Mouse (Mus musculus) embryonic facial prominence, embryonic 15.5 days (tissue): ENCODE measurements around the gene Nub1. TPM values are rescaled to one million over a fixed set of nuclear protein-coding genes. Genes with fewer than 3 reads are reported as not detected.
"Not testable (repeated sequence)": the region's sequence is repeated elsewhere in the genome, so short reads cannot be mapped to it uniquely, and the experiment has no call there.

Experiments
- ATAC-seq: fragments of 200-750 bp; cut with Nextera tagmentation; 2 replicates; pipeline ENCODE4 v1.8.0; 2017; ENCODE audit warnings: low read depth, moderate TSS enrichment; ENCODE audit not compliant: insufficient number of reproducible peaks, low FRiP score, low TSS enrichment
- H3K27ac ChIP-seq: fragments of 300-500 bp; sonication (generic); replicated peaks from 2 replicates; pipeline ENCODE4 v1.5.1; 2015; ENCODE audit warnings: mild to moderate bottlenecking, inconsistent platforms
- H3K27me3 ChIP-seq: fragments of 300-500 bp; sonication (generic); 2 replicates; pipeline ENCODE4 v1.6.1; 2015; ENCODE audit warnings: inconsistent platforms
- H3K36me3 ChIP-seq: fragments of 300-500 bp; sonication (generic); 2 replicates; pipeline ENCODE4 v1.6.1; 2015; ENCODE audit warnings: mild to moderate bottlenecking, inconsistent platforms
- H3K4me1 ChIP-seq: fragments of 300-500 bp; sonication (generic); 2 replicates; pipeline ENCODE4 v1.6.1; 2015; ENCODE audit warnings: inconsistent platforms
- H3K4me2 ChIP-seq: fragments of 300-500 bp; sonication (generic); replicated peaks from 2 replicates; pipeline ENCODE4 v1.6.1; 2015; ENCODE audit warnings: mild to moderate bottlenecking, inconsistent platforms
- H3K4me3 ChIP-seq: fragments of 300-500 bp; sonication (generic); replicated peaks from 2 replicates; pipeline ENCODE4 v1.5.1; 2015; ENCODE audit warnings: mild to moderate bottlenecking, inconsistent platforms
- H3K9ac ChIP-seq: fragments of 300-500 bp; sonication (generic); 2 replicates; pipeline ENCODE4 v1.6.1; 2015; ENCODE audit warnings: inconsistent platforms
- H3K9me3 ChIP-seq: fragments of 300-500 bp; sonication (generic); replicated peaks from 2 replicates; pipeline ENCODE4 v1.6.1; 2016; ENCODE audit warnings: inconsistent platforms
- WGBS: fragments of 180-500 bp; shearing (Covaris S2); methylation state at CpG from one replicate; pipeline ENCODE4 v1.1.7; 2015; 5-methylcytosine and 5-hydroxymethylcytosine counted together
- polyA plus RNA-seq: library from polyadenylated mRNA; unstranded; fragments of >200 nt; fragmentation: Nextera tagmentation; extraction: Ambion mirVana; gene quantifications from 2 replicates; pipeline ENCODE4 v1.2.1, GENCODE M21; 2015

Nub1 gene
- polyA plus RNA-seq, 1 experiment from 2014 or later = 34.4 TPM

DNA sequence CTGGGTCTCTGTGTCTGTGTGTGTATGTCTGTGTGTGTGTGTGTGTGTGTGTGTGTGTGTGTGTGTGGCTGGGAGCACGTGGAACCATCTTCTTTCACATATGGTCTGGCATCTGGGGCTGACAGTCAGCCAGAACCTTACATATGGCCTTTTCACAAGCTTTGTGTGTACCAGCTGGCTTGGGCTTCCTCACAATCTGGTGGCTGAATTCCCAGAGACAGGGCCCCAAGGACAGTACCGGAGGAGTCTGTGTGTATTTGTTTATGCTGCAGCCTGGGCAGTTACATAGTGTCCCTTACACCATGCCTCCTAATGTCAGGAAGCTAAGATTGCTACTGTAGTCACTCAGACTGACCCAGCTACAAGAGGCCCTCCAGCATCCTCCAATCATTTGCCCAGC lies 28.2 kb upstream of the Nub1 start:
- Histone ChIP-seq H3K36me3 (no peaks in the 10 kb centered on the region), H3K9ac (no peak overlapping the region), H3K9me3 (no peaks in the 10 kb centered on the region), H3K4me2 (no peak overlapping the region), H3K27me3 (no peaks in the 10 kb centered on the region), H3K4me3 (no peak overlapping the region), H3K27ac (no peak overlapping the region), H3K4me1 (no peaks in the 10 kb centered on the region)
- no peak for ATAC-seq
- 30% methylated on average over 2 of the region's 2 CpGs for WGBS

DNA sequence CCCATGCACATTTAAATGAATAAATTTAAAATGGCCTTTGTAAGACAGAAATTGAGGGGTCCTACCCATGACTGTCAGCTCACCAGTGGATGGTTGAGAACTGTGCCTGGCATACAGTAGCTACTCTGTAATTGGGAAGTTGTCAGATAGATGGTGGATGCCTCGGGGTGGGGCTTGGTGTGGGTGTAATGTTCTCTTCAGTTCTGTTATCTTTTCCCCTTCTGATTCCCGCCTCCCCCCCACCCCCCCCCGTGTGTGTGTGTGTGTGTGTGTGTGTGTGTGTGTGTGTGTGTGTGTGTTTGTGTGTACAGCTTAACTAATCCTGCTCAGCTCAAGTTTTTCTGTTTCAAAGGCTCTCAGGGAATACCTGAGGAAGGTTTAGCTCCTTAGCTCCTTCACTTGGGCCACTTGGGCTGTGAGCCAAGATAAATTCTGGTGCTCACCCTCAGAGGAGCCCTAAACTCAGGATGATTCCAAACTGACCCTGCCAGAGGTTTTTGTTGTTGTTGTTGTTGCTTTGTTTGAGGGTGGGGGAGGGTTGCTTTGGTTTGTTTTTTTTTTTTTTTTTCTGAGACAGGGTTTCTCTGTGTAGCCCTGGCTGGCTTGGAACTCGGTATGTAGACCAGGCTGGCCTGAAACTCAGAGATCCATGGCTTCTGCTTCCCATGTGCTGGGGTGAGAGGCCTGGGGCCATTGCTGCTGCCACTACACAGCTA lies 25.5 kb upstream of the Nub1 start:
- H3K4me3 ChIP-seq = no peak overlapping the region
- no peak overlapping the region for H3K4me2 ChIP-seq
- no peak overlapping the region for H3K27ac ChIP-seq
- no peaks in the 10 kb centered on the region for H3K36me3 ChIP-seq
- no peaks in the 10 kb centered on the region for H3K4me1 ChIP-seq
- no peaks in the 10 kb centered on the region for H3K27me3 ChIP-seq
- H3K9me3 ChIP-seq = no peaks in the 10 kb centered on the region
- H3K9ac ChIP-seq = no peak overlapping the region
- WGBS = 75% methylated on average over 3 of the region's 4 CpGs
- ATAC-seq = no peak

DNA sequence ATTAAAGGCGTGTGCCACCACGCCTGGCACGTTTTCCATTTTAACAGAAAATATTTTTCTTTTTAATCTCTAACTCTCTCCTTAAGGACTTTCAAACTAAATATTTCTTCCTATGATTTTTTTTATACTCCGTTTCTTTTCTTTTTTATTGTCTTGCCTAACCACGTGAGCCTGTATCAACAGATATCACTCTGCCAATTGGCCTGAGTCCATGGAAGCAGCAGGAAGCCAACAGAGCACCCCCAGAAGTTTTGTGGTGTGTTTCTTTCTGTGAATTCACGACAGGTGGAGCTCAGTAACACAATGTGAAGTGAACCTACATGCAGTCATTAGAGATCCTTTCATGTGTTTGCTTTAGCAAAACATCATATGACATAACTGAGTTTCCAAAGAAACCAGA lies 23.9 kb upstream of the Nub1 start:
- WGBS = 78% methylated on average over 6 of the region's 6 CpGs
- no peak overlapping the region for H3K9ac ChIP-seq
- no peak overlapping the region for H3K4me2 ChIP-seq
- no peaks in the 10 kb centered on the region for H3K4me1 ChIP-seq
- H3K27ac ChIP-seq = no peak overlapping the region
- no peaks in the 10 kb centered on the region for H3K9me3 ChIP-seq
- no peak for ATAC-seq
- H3K36me3 ChIP-seq = no peaks in the 10 kb centered on the region
- no peaks in the 10 kb centered on the region for H3K27me3 ChIP-seq
- no peak overlapping the region for H3K4me3 ChIP-seq

DNA sequence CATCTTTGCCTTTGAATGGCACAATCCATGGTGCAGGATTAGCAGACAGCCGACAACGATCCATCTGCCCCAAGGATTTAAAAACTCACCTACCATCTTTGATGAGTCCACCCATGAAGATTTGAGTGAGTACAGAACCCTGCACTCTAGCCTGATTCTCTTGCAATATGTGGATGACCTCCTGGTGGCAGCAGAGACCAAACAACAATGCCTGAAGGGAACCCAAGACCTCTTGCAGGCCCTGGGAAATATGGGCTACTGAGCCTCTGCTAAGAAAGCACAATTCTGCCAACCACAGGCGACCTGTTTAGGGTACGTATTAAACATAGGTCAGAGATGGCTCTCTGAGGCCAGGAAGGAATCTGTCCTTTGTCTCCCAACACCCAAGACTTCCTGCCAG lies 11.1 kb upstream of the Nub1 start:
- H3K27me3 ChIP-seq = no peaks in the 10 kb centered on the region
- no peaks in the 10 kb centered on the region for H3K4me1 ChIP-seq
- no peak overlapping the region for H3K9ac ChIP-seq
- 18% methylated on average over 4 of the region's 4 CpGs for WGBS
- H3K9me3 ChIP-seq = no peaks in the 10 kb centered on the region
- H3K36me3 ChIP-seq = no peaks in the 10 kb centered on the region
- no peak overlapping the region for H3K4me3 ChIP-seq
- no peak overlapping the region for H3K27ac ChIP-seq
- peak; percentile 57; the same call in 1 of the 2 replicates for ATAC-seq
- no peak overlapping the region for H3K4me2 ChIP-seq

DNA sequence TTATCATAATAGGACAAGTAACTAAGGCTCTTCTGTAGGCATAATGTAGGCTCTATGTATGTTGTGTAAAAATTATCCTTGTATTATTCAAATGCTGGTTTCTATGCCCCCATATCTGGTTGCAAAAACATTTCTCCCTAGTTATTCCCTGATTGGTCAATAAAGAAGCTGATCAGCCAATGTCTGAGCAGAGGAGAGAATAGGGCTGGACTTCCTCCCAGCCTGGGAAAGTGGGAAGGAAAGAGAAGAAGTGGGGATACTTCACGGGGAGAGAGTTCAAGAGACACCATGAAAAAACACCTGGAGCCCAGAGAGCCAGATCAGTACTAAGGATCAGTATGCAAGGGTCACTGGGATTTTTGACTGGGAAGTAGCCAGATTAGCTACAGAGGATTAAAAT lies 3.9 kb upstream of the Nub1 start:
- Histone ChIP-seq H3K36me3 (no peaks in the 10 kb centered on the region), H3K27me3 (no peaks in the 10 kb centered on the region), H3K9ac (no peak overlapping the region), H3K4me1 (peaks cover 10% of the 10 kb centered on the region), H3K27ac (no peak overlapping the region), H3K4me2 (no peak overlapping the region), H3K9me3 (no peaks in the 10 kb centered on the region), H3K4me3 (no peak overlapping the region)
- 38% methylated on average over 1 of the region's 1 CpGs for WGBS
- no peak for ATAC-seq

DNA sequence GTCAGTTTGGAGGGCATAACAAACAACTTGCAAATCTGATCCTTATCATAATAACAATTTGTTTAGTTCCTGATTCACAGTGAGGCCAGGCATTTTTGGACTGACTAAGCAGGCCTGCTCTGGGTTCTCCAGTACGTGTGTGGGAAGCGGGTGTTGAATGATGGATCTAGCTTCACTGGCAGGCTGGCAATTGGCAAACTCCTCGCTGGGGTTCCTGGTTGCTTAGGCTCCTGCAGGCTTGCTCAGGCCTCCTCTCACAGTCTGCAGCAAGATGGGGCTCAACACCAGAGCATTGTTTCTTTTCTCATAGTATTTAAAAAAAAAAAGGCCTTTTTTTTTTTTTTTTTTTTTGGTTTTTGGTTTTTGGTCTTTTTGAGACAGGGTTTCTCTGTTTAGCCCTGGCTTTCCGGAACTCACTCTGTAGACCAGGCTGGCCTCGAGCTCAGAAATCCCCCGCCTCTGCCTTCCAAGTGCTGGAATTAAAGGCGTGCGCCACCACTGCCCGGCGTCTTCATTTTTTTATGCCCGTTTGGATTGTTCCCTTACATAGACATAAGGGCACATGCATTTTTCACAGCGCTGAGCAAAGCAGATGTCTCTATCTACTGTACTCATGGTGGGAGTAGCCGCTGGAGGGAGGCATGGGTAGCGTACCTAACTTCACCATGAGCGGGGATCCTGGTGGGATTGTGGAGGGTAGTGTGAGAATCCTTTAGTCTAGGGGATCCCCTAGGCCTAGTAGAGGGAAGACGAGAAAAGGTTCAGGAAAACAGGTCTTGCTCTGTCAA lies 560 bp upstream of the Nub1 start:
- no peaks in the 10 kb centered on the region for H3K9me3 ChIP-seq
- peaks cover 18% of the 10 kb centered on the region for H3K4me1 ChIP-seq
- WGBS = 18% methylated on average over 16 of the region's 16 CpGs
- peak overlapping the region; percentile 98 for H3K4me3 ChIP-seq
- H3K27ac ChIP-seq = peak overlapping the region; percentile 99
- ATAC-seq = peak; percentile 27
- H3K36me3 ChIP-seq = peaks cover 6% of the 10 kb centered on the region
- H3K27me3 ChIP-seq = no peaks in the 10 kb centered on the region
- H3K9ac ChIP-seq = peak overlapping the region; percentile 50
- peak overlapping the region; percentile 70 for H3K4me2 ChIP-seq

DNA sequence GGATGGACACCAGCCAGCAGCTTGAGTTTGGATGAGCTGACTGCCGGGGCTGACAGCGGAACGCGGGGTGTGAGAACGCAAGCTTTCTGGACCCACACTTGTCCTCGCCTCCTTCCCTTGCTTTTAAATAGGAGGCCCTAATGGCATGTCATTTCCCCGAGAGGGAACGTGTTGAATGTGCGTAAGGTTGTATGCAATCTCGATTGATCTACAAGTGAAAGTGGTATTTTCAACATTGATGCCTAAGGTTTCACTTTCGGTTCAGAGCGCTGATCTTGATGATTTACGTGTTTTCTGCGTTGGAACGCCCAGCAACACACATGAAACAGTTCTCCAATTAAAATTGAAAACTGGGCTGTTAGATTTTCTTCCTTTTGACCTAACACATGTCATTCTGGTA lies 844 bp downstream of the Nub1 start:
- H3K27ac ChIP-seq = peak overlapping the region; percentile 95
- under 1% methylated on average over 15 of the region's 15 CpGs for WGBS
- peak overlapping the region; percentile 70 for H3K4me2 ChIP-seq
- no peak for ATAC-seq
- peaks cover 19% of the 10 kb centered on the region for H3K36me3 ChIP-seq
- H3K27me3 ChIP-seq = no peaks in the 10 kb centered on the region
- H3K9ac ChIP-seq = peak overlapping the region; percentile 82
- H3K4me1 ChIP-seq = peaks cover 18% of the 10 kb centered on the region
- no peaks in the 10 kb centered on the region for H3K9me3 ChIP-seq
- H3K4me3 ChIP-seq = peak overlapping the region; percentile 98

DNA sequence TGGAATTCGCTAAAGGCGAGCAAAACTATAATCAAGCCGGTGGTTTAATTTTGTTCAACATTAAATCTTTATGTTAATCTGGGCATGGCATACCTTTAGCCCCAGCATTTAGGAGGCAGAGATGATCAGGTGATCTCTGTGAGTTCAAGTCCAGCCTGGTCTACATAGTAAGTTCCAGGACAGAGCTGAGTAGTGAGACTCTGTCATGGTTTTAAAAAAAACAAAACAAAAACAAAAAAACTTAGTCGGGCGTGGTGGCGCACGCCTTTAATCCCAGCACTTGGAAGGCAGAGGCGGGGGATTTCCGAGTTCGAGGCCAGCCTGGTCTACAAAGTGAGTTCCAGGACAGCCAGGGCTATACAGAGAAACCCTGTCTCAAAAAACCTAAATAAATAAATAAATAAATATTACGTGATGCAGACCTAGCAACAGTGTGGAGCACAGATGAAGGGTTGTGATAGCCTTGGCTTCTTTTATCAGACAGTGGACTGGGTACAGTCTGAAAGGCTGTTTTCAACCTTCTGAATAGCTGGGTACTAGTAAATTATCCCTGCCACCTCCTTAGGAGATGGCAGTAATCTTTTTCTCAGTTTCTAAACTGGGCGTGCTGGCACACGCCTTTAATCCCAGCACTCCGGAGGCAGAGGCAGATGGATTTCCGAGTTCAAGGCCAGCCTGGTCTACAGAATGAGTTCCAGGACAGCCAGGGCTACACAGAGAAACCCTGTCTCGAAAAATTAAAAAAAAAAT lies 1.5 kb downstream of the Nub1 start:
- peaks cover 26% of the 10 kb centered on the region for H3K36me3 ChIP-seq
- not testable (repeated sequence) for H3K27ac ChIP-seq, H3K27me3 ChIP-seq, ATAC-seq, H3K9me3 ChIP-seq
- 71% methylated on average over 16 of the region's 16 CpGs for WGBS
- peak overlapping the region; percentile 70 for H3K4me2 ChIP-seq
- H3K9ac ChIP-seq = peak overlapping the region; percentile 82; the same call in 1 of the 2 replicates
- peak overlapping the region; percentile 98 for H3K4me3 ChIP-seq
- H3K4me1 ChIP-seq = peaks cover 18% of the 10 kb centered on the region

DNA sequence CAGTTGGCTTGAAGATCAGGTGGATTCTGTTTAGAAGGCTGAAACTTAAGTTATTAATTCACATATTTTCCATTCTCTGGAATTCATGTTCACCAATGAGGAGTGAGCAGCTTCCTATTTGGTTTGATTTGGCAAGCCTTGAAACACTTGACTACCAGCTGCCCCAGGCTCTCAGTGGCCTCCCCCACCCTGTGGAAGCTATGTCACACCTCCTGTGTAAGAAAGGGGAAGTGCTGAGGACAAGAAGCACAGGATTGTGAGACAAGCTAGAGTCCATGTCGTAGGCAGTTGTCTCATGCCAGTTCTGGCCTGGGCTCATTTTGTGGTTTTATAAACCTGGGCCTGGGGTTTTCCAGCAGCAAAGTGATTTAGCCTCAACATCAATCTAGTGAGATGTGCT lies 2.4 kb downstream of the Nub1 start:
- no peak overlapping the region for H3K9ac ChIP-seq
- no peak overlapping the region for H3K4me3 ChIP-seq
- H3K9me3 ChIP-seq = no peaks in the 10 kb centered on the region
- ATAC-seq = no peak
- WGBS = 83% methylated on average over 1 of the region's 1 CpGs
- H3K4me1 ChIP-seq = peaks cover 18% of the 10 kb centered on the region
- H3K27ac ChIP-seq = no peak overlapping the region
- no peak overlapping the region for H3K4me2 ChIP-seq
- peaks cover 35% of the 10 kb centered on the region for H3K36me3 ChIP-seq
- no peaks in the 10 kb centered on the region for H3K27me3 ChIP-seq

DNA sequence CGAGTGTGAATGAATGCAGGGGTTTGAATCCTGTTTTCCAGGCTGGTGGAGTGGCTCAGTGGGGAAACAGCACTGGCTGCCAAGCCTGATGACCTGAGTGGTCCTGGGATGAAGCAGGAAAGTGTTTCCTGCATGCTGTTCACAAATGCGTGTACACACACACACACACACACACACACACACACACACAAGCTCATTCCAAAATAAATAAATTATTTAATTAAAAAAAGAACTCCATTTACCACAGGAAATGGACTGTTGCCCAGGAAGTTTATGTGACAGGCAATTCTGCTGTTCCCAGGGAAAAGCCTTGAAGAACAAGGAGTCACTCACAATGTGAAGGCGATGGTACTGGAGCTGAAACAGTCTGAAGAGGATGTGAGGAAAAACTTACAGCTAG lies 11.4 kb downstream of the Nub1 start:
- Histone ChIP-seq H3K9ac (no peak overlapping the region), H3K4me1 (no peaks in the 10 kb centered on the region), H3K4me3 (no peak overlapping the region), H3K9me3 (no peaks in the 10 kb centered on the region), H3K4me2 (no peak overlapping the region), H3K27me3 (no peaks in the 10 kb centered on the region), H3K27ac (no peak overlapping the region), H3K36me3 (peaks cover 98% of the 10 kb centered on the region)
- ATAC-seq = no peak
- WGBS = 81% methylated on average over 3 of the region's 3 CpGs

DNA sequence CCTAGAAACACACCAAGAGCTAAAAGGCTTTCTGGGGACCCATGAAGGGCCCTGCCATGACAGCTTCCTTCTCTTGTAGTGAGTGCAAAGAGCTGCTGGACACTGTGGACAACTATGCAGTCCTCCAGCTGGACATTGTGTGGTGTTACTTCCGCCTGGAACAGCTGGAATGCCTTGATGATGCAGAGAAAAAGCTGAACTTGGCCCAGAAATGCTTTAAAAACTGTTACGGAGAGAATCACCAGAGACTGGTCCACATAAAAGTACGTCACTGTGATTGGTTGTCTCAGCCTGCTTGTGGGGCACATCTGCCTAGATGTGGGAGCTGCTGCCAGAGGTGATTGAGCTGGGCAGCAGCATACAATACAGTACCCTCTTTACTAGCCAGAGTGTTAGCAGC lies 15.9 kb downstream of the Nub1 start:
- H3K9me3 ChIP-seq = no peaks in the 10 kb centered on the region
- no peak overlapping the region for H3K4me3 ChIP-seq
- H3K27ac ChIP-seq = no peak overlapping the region
- H3K4me1 ChIP-seq = no peaks in the 10 kb centered on the region
- no peak overlapping the region for H3K4me2 ChIP-seq
- no peaks in the 10 kb centered on the region for H3K27me3 ChIP-seq
- peaks cover 98% of the 10 kb centered on the region for H3K36me3 ChIP-seq
- H3K9ac ChIP-seq = no peak overlapping the region
- WGBS = 88% methylated on average over 3 of the region's 3 CpGs
- ATAC-seq = no peak
